Mouse (Mus musculus) leukemia stem cell, adult 10-12 weeks (primary cell): ENCODE results near the gene P2rx1. TPM values are rescaled to one million over a fixed set of nuclear protein-coding genes. Genes with fewer than 3 reads are reported as not detected.

Source experiments
- polyA plus RNA-seq: library from polyadenylated mRNA; stranded (reverse); fragments of >175 nt; gene quantifications from 2 replicates; pipeline ENCODE4 v1.2.3, GENCODE M21; 2012; ENCODE audit warnings: low replicate concordance

P2rx1 gene
- polyA plus RNA-seq: 0.19 and 1.3 TPM in 2 replicates

DNA sequence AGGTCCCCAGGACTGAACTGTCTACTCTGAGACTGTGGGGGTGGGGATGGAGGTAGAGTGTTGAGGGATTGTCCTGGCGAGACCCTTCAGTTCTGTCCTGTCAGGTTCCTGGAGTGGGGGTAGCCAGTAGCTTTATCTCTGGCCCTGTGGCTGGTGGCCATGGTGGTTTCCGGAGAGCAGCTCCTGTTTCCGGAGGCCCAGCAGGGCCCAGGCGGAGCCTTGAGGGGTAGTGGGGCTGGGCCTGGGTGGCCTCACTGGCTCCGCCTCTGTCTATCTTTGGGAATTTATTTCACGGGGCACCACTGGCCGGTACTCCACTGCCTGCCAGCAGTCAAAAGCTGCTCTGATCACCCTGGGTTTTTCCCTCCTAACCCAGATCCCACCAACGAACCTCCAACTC lies at the start of gene P2rx1:
TSS of gene P2rx1 (plus strand) at position 333 of the 400 bp plus-strand sequence.

DNA sequence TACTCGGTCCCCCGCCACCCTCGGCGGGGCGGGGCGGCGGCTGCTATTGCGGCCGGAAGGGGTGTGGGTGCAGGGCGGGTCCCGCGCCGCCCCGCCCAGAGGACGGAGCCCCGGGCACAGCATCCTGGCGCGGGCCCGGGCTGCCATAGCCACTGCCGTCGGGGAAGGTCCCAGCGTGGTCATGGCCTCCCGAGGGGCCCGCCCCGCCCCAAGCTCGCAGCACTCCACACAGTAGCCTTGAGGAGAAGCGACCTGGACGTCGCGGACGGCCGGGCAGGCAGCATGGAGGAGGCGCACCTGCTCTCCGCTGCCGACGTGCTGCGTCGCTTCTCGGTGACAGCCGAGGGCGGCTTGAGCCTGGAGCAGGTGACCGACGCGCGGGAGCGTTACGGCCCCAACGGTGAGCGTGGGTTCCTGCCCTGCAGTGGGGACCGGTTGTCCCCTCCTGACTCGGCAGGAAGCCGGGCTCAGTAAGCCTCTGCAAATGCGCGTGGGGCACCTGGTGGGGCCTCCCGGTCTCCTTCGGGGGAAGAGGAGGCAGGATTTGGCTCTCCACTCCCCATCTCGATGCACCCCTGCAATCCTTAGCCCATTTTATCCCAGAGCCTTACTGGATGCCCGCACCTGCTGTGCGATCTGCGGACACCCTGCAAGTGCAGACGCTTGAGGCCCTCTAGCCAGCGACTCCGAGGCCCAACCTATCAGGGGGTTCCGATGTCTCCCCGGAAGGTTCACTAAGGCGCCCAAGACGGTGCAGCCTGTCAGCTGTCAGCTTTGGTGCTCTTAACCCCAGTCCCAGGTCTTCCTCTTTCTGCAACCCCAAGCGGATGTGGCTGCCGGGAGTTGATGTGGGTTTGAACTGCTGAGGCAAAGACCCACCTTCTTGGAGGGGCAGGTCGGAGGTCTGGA lies 37.6 kb upstream of the P2rx1 start, which contains the start of gene Atp2a3:
TSS of gene Atp2a3 (plus strand) at position 98 of the 909 bp plus-strand sequence.

DNA sequence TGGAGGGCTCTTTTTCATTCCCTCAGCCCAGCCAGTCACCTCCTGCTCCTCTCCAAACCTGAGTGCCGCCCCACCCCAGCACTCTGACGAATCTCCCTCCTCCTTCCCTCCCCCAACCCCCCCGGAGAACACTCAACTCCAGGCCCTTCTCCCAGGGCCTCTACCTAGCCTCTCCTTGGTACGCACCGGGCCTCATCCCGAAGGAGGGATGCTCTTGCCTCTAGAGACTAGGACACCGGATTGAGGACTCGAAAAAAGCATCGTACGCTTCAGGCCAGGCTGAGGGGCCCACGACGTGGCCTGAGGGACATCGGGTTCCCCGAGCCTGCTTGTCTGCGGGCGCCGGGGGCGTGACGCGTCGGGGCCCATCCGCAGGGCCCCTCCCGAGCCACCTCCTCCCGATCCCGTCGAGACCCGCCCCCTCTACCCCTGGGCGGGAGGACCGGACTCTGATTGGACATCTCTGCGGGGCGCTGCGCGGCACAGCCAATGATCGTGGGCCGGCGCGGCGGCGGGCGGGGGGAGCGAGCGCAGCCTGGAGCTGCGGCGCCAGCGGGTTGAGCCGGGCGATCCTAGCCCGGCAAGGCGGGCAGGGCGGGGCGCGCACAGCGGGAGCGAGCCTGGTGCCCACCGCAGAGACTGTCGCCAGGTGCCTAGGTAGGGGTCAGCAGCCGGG lies 19.7 kb downstream of the P2rx1 start, which contains the start of gene Camkk1:
TSS of gene Camkk1 (plus strand) at position 538 of the 676 bp plus-strand sequence.

DNA sequence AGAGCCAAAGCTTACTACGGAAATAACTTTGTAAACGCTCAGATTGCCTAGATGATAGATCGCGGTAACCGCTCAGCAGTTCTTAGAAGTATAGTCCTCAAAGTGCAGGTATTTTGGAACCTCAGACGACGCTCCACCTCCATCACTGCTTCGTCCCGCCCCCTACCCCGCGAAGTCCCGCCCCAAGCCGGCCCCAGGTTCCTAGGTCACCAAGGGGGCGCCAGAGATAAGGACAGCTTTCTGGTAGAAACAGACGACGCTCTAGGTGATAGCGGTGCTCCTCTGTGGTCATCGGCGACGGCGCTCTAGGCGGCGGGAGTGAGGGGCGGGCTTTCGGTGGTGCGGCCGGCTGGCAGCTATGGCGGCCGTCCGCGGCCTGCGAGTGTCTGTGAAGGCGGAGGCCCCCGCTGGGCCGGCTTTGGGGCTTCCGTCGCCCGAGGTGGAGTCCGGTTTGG lies 48.7 kb downstream of the P2rx1 start, which contains the start of gene Ncbp3:
TSS of gene Ncbp3 (plus strand) at position 242 of the 455 bp plus-strand sequence.

Other genes starting within 250 kb of the P2rx1 start
- 0.16 and 1.4 TPM in 2 replicates for gene Cyb5d2, start 203.0 kb upstream of the P2rx1 start, polyA plus RNA-seq
- gene Zzef1, start 202.9 kb upstream of the P2rx1 start, polyA plus RNA-seq: 12.6 and 13.5 TPM in 2 replicates
- 22.3 and 33.1 TPM in 2 replicates for gene Atp2a3, start 37.9 kb upstream of the P2rx1 start, polyA plus RNA-seq
- gene Camkk1, start 19.9 kb downstream of the P2rx1 start, polyA plus RNA-seq: 0.76 and 1.8 TPM in 2 replicates
- 1.4 and 2.6 TPM in 2 replicates for gene Ncbp3, start 48.7 kb downstream of the P2rx1 start, polyA plus RNA-seq
- gene Itgae, start 91.5 kb downstream of the P2rx1 start, polyA plus RNA-seq: 0.41 and 1.4 TPM in 2 replicates
- gene Haspin, start 139.2 kb downstream of the P2rx1 start, polyA plus RNA-seq: 26.7 and 29.4 TPM in 2 replicates
- gene P2rx5, start 161.3 kb downstream of the P2rx1 start, polyA plus RNA-seq: not detected in 2 replicates
- gene Emc6, start 177.9 kb downstream of the P2rx1 start, polyA plus RNA-seq: 322 and 510 TPM in 2 replicates
- gene Tax1bp3, start 178.0 kb downstream of the P2rx1 start, polyA plus RNA-seq: 2.3 and 13.9 TPM in 2 replicates
- 1.7 and 5.4 TPM in 2 replicates for gene Ctns, start 199.9 kb downstream of the P2rx1 start, polyA plus RNA-seq
- gene Shpk, start 200.4 kb downstream of the P2rx1 start, polyA plus RNA-seq: 0.56 and 0.60 TPM in 2 replicates
- gene Trpv1, start 235.2 kb downstream of the P2rx1 start, polyA plus RNA-seq: not detected in 2 replicates